Mouse (Mus musculus) midbrain, embryonic 16.5 days (tissue): ENCODE data around the gene Psmb11. TPM values are rescaled to one million over a fixed set of nuclear protein-coding genes. Genes with fewer than 3 reads are reported as not detected.

Experiments used
- ATAC-seq: fragments of 200-750 bp; cut with Nextera tagmentation; 2 replicates; pipeline ENCODE4 v1.8.0; 2017; ENCODE audit warnings: moderate TSS enrichment
- H3K27ac ChIP-seq: fragments of 300-500 bp; sonication (generic); 2 replicates; pipeline ENCODE4 v1.5.1; 2014; ENCODE audit warnings: mild to moderate bottlenecking, low read length, mixed read lengths
- H3K27me3 ChIP-seq: fragments of 300-500 bp; sonication (generic); 2 replicates; pipeline ENCODE4 v1.6.1; 2014; ENCODE audit warnings: low read depth, low read length, mixed read lengths; ENCODE audit not compliant: control insufficient read depth, insufficient read depth
- H3K36me3 ChIP-seq: fragments of 300-500 bp; sonication (generic); 2 replicates; pipeline ENCODE4 v1.6.1; 2014; ENCODE audit warnings: mild to moderate bottlenecking, low read length, moderate library complexity, mixed read lengths; ENCODE audit not compliant: control insufficient read depth, insufficient read depth
- H3K4me1 ChIP-seq: fragments of 300-500 bp; sonication (generic); 2 replicates; pipeline ENCODE4 v1.6.1; 2014; ENCODE audit warnings: mild to moderate bottlenecking, low read length, mixed read lengths; ENCODE audit not compliant: control insufficient read depth, insufficient read depth
- H3K4me2 ChIP-seq: fragments of 300-500 bp; sonication (generic); 2 replicates; pipeline ENCODE4 v1.6.1; 2014; ENCODE audit warnings: mild to moderate bottlenecking, low read length, mixed read lengths
- H3K4me3 ChIP-seq: fragments of 300-500 bp; sonication (generic); 2 replicates; pipeline ENCODE4 v1.5.1; 2014; ENCODE audit warnings: low read depth, mild to moderate bottlenecking, low read length, moderate library complexity, mixed read lengths
- H3K9ac ChIP-seq: fragments of 300-500 bp; sonication (generic); 2 replicates; pipeline ENCODE4 v1.6.1; 2014; ENCODE audit warnings: low read depth, low read length, mixed read lengths
- H3K9me3 ChIP-seq: fragments of 300-500 bp; sonication (generic); replicated peaks from 2 replicates; pipeline ENCODE4 v1.6.1; 2014; ENCODE audit warnings: mild to moderate bottlenecking, low read length, mixed read lengths; ENCODE audit not compliant: control insufficient read depth, poor library complexity, severe bottlenecking
- WGBS: fragments of 180-500 bp; shearing (Covaris S2); extraction: QIAGEN DNeasy Blood & Tissue Kit; methylation state at CpG from one replicate; pipeline ENCODE4 v1.1.7; 2014; 5-methylcytosine and 5-hydroxymethylcytosine counted together
- polyA plus RNA-seq: library from polyadenylated mRNA; unstranded; fragments of >200 nt; fragmentation: Nextera tagmentation; extraction: Ambion mirVana; gene quantifications from 2 replicates; pipeline ENCODE4 v1.2.1, GENCODE M21; 2015

Gene Psmb11
- polyA plus RNA-seq, 1 experiment from 2014 or later: not detected

GRCm38 (mm10) chr14:54597084-54597483 lies 24.1 kb upstream of the Psmb11 start:
- ATAC-seq: no peak
- Histone ChIP-seq H3K4me1 (peaks cover under 1% of the 10 kb centered on the region), H3K27me3 (no peaks in the 10 kb centered on the region), H3K27ac (no peak overlapping the region), H3K4me2 (no peak overlapping the region), H3K9me3 (no peaks in the 10 kb centered on the region), H3K9ac (no peak overlapping the region), H3K36me3 (no peaks in the 10 kb centered on the region), H3K4me3 (no peak overlapping the region)
- 81% methylated on average over 7 of the region's 7 CpGs for WGBS

GRCm38 (mm10) chr14:54601601-54602000 lies 19.6 kb upstream of the Psmb11 start:
- H3K4me2 ChIP-seq: no peak overlapping the region
- no peak overlapping the region for H3K27ac ChIP-seq
- H3K9ac ChIP-seq: no peak overlapping the region
- WGBS: 78% methylated on average over 2 of the region's 2 CpGs
- no peaks in the 10 kb centered on the region for H3K27me3 ChIP-seq
- H3K4me3 ChIP-seq: no peak overlapping the region
- H3K4me1 ChIP-seq: peaks cover 23% of the 10 kb centered on the region
- H3K36me3 ChIP-seq: no peaks in the 10 kb centered on the region
- ATAC-seq: no peak
- no peaks in the 10 kb centered on the region for H3K9me3 ChIP-seq

- Histone ChIP-seq H3K4me2 (peak overlapping the region; percentile 54), H3K9ac (peak overlapping the region; percentile 80; the same call in 1 of the 2 replicates), H3K9me3 (no peaks in the 10 kb centered on the region), H3K27ac (peak overlapping the region; percentile 96), H3K27me3 (no peaks in the 10 kb centered on the region), H3K4me1 (peaks cover 23% of the 10 kb centered on the region), H3K4me3 (peak overlapping the region; percentile 57), H3K36me3 (no peaks in the 10 kb centered on the region)
- peak; percentile 32 for ATAC-seq
- 31% methylated on average over 4 of the region's 4 CpGs for WGBS
Measured at GRCm38 (mm10) chr14:54602613-54603012, 18.6 kb upstream of the Psmb11 start.

- ATAC-seq: peak; percentile 99
- no peaks in the 10 kb centered on the region for H3K27me3 ChIP-seq
- H3K4me3 ChIP-seq: peak overlapping the region; percentile 57
- H3K27ac ChIP-seq: peak overlapping the region; percentile 96
- peak overlapping the region; percentile 54 for H3K4me2 ChIP-seq
- H3K4me1 ChIP-seq: peaks cover 23% of the 10 kb centered on the region
- H3K9ac ChIP-seq: peak overlapping the region; percentile 80
- no peaks in the 10 kb centered on the region for H3K36me3 ChIP-seq
- WGBS: under 1% methylated on average over 46 of the region's 46 CpGs
- no peaks in the 10 kb centered on the region for H3K9me3 ChIP-seq
Measured at GRCm38 (mm10) chr14:54603038-54603654, 18.1 kb upstream of the Psmb11 start.

- Histone ChIP-seq H3K4me1 (peaks cover 23% of the 10 kb centered on the region), H3K9ac (no peak overlapping the region), H3K4me3 (peak overlapping the region; percentile 57), H3K4me2 (peak overlapping the region; percentile 54), H3K27me3 (no peaks in the 10 kb centered on the region), H3K9me3 (no peaks in the 10 kb centered on the region), H3K27ac (peak overlapping the region; percentile 96), H3K36me3 (no peaks in the 10 kb centered on the region)
- no peak for ATAC-seq
- WGBS: 85% methylated on average over 8 of the region's 8 CpGs
Measured at GRCm38 (mm10) chr14:54603686-54604085, 17.5 kb upstream of the Psmb11 start.

GRCm38 (mm10) chr14:54605752-54606321 lies 15.4 kb upstream of the Psmb11 start, which contains the start of gene 4931414P19Rik:
Gene 4931414P19Rik, minus strand, starts transcription at chr14:54605993.
- 1% methylated on average over 39 of the region's 39 CpGs for WGBS
- Histone ChIP-seq H3K27ac (peak within 1 kb of the TSS; percentile 79), H3K36me3 (no peaks in the 10 kb centered on the region), H3K9me3 (no peaks in the 10 kb centered on the region), H3K27me3 (no peaks in the 10 kb centered on the region), H3K4me3 (peak within 1 kb of the TSS; percentile 52), H3K4me1 (peaks cover 23% of the 10 kb centered on the region), H3K9ac (peak within 1 kb of the TSS; percentile 69), H3K4me2 (peak within 1 kb of the TSS; percentile 74)
- peak; percentile 12; the same call in 1 of the 2 replicates for ATAC-seq

GRCm38 (mm10) chr14:54607226-54607625 lies 14.0 kb upstream of the Psmb11 start:
- Histone ChIP-seq H3K9me3 (no peaks in the 10 kb centered on the region), H3K4me3 (no peak overlapping the region), H3K9ac (no peak overlapping the region), H3K27ac (no peak overlapping the region), H3K4me2 (no peak overlapping the region), H3K36me3 (no peaks in the 10 kb centered on the region; the same call in 1 of the 2 replicates), H3K27me3 (no peaks in the 10 kb centered on the region), H3K4me1 (peaks cover 21% of the 10 kb centered on the region)
- WGBS: 32% methylated on average over 8 of the region's 8 CpGs
- ATAC-seq: no peak

- Histone ChIP-seq H3K27ac (no peak overlapping the region), H3K4me3 (no peak overlapping the region), H3K9me3 (no peaks in the 10 kb centered on the region), H3K36me3 (peaks cover 5% of the 10 kb centered on the region; the same call in 1 of the 2 replicates), H3K4me1 (peaks cover 11% of the 10 kb centered on the region), H3K4me2 (no peak overlapping the region), H3K27me3 (no peaks in the 10 kb centered on the region), H3K9ac (no peak overlapping the region)
- 76% methylated on average over 4 of the region's 4 CpGs for WGBS
- ATAC-seq: no peak
Measured at GRCm38 (mm10) chr14:54609245-54609644, 12.0 kb upstream of the Psmb11 start.

GRCm38 (mm10) chr14:54609962-54610361 lies 11.3 kb upstream of the Psmb11 start:
- no peak overlapping the region for H3K4me2 ChIP-seq
- H3K36me3 ChIP-seq: peaks cover 6% of the 10 kb centered on the region; the same call in 1 of the 2 replicates
- H3K27ac ChIP-seq: no peak overlapping the region
- no peaks in the 10 kb centered on the region for H3K9me3 ChIP-seq
- no peak for ATAC-seq
- peaks cover 4% of the 10 kb centered on the region for H3K4me1 ChIP-seq
- WGBS: 75% methylated on average over 4 of the region's 4 CpGs
- no peak overlapping the region for H3K4me3 ChIP-seq
- H3K9ac ChIP-seq: no peak overlapping the region
- H3K27me3 ChIP-seq: no peaks in the 10 kb centered on the region
